Mouse (Mus musculus) G1E-ER4 (cell line): ENCODE measurements around the gene Gas1. TPM values are rescaled to one million over a fixed set of nuclear protein-coding genes. Genes with fewer than 3 reads are reported as not detected.

Experiments used
- GATA1 ChIP-seq: IDR thresholded peaks from one replicate; pipeline ENCODE4 v1.8.0; 2012; ENCODE audit warnings: low read length, inconsistent platforms
- polyA plus RNA-seq: library from polyadenylated mRNA; stranded (reverse); fragments of >175 nt; gene quantifications from 2 replicates; pipeline ENCODE4 v1.2.3, GENCODE M21; 2012

Gene Gas1
- polyA plus RNA-seq, 1 experiment: not detected

GRCm38 (mm10) chr13:60146994-60147856, 29.9 kb downstream of the Gas1 start:
- no peak for TF ChIP-seq GATA1

- no peak for TF ChIP-seq GATA1
Observed at GRCm38 (mm10) chr13:60146231-60146630, 30.9 kb downstream of the Gas1 start.

GRCm38 (mm10) chr13:60136962-60137361, 40.2 kb downstream of the Gas1 start:
- no peak for TF ChIP-seq GATA1

- no peak for TF ChIP-seq GATA1
Observed at GRCm38 (mm10) chr13:60134439-60134799, 42.7 kb downstream of the Gas1 start.

- no peak for TF ChIP-seq GATA1
Observed at GRCm38 (mm10) chr13:60133716-60134438, 43.3 kb downstream of the Gas1 start.

- TF ChIP-seq GATA1: no peak
Observed at GRCm38 (mm10) chr13:60131771-60132170, 45.4 kb downstream of the Gas1 start.

- no peak for TF ChIP-seq GATA1
Observed at GRCm38 (mm10) chr13:60129541-60129940, 47.6 kb downstream of the Gas1 start.

GRCm38 (mm10) chr13:60126338-60126737, 50.8 kb downstream of the Gas1 start:
- TF ChIP-seq GATA1: no peak

GRCm38 (mm10) chr13:60125501-60126305, 51.5 kb downstream of the Gas1 start:
- no peak for TF ChIP-seq GATA1

GRCm38 (mm10) chr13:60125020-60125419, 52.1 kb downstream of the Gas1 start:
- no peak for TF ChIP-seq GATA1

- TF ChIP-seq GATA1: no peak
Observed at GRCm38 (mm10) chr13:60124456-60124855, 52.7 kb downstream of the Gas1 start.
